Mouse (Mus musculus) embryonic facial prominence, embryonic 15.5 days (tissue): Measurements from ENCODE around the gene Mettl2. TPM values are rescaled to one million over a fixed set of nuclear protein-coding genes. Genes with fewer than 3 reads are reported as not detected.

Source experiments
- ATAC-seq: fragments of 200-750 bp; cut with Nextera tagmentation; 2 replicates; pipeline ENCODE4 v1.8.0; 2017; ENCODE audit warnings: low read depth, moderate TSS enrichment; ENCODE audit not compliant: insufficient number of reproducible peaks, low FRiP score, low TSS enrichment
- H3K27ac ChIP-seq: fragments of 300-500 bp; sonication (generic); replicated peaks from 2 replicates; pipeline ENCODE4 v1.5.1; 2015; ENCODE audit warnings: mild to moderate bottlenecking, inconsistent platforms
- H3K27me3 ChIP-seq: fragments of 300-500 bp; sonication (generic); 2 replicates; pipeline ENCODE4 v1.6.1; 2015; ENCODE audit warnings: inconsistent platforms
- H3K36me3 ChIP-seq: fragments of 300-500 bp; sonication (generic); 2 replicates; pipeline ENCODE4 v1.6.1; 2015; ENCODE audit warnings: mild to moderate bottlenecking, inconsistent platforms
- H3K4me1 ChIP-seq: fragments of 300-500 bp; sonication (generic); 2 replicates; pipeline ENCODE4 v1.6.1; 2015; ENCODE audit warnings: inconsistent platforms
- H3K4me2 ChIP-seq: fragments of 300-500 bp; sonication (generic); replicated peaks from 2 replicates; pipeline ENCODE4 v1.6.1; 2015; ENCODE audit warnings: mild to moderate bottlenecking, inconsistent platforms
- H3K4me3 ChIP-seq: fragments of 300-500 bp; sonication (generic); replicated peaks from 2 replicates; pipeline ENCODE4 v1.5.1; 2015; ENCODE audit warnings: mild to moderate bottlenecking, inconsistent platforms
- H3K9ac ChIP-seq: fragments of 300-500 bp; sonication (generic); 2 replicates; pipeline ENCODE4 v1.6.1; 2015; ENCODE audit warnings: inconsistent platforms
- H3K9me3 ChIP-seq: fragments of 300-500 bp; sonication (generic); replicated peaks from 2 replicates; pipeline ENCODE4 v1.6.1; 2016; ENCODE audit warnings: inconsistent platforms
- WGBS: fragments of 180-500 bp; shearing (Covaris S2); methylation state at CpG from one replicate; pipeline ENCODE4 v1.1.7; 2015; 5-methylcytosine and 5-hydroxymethylcytosine counted together
- polyA plus RNA-seq: library from polyadenylated mRNA; unstranded; fragments of >200 nt; fragmentation: Nextera tagmentation; extraction: Ambion mirVana; gene quantifications from 2 replicates; pipeline ENCODE4 v1.2.1, GENCODE M21; 2015

Gene Mettl2
- polyA plus RNA-seq, 1 experiment from 2014 or later = 35.1 TPM

DNA sequence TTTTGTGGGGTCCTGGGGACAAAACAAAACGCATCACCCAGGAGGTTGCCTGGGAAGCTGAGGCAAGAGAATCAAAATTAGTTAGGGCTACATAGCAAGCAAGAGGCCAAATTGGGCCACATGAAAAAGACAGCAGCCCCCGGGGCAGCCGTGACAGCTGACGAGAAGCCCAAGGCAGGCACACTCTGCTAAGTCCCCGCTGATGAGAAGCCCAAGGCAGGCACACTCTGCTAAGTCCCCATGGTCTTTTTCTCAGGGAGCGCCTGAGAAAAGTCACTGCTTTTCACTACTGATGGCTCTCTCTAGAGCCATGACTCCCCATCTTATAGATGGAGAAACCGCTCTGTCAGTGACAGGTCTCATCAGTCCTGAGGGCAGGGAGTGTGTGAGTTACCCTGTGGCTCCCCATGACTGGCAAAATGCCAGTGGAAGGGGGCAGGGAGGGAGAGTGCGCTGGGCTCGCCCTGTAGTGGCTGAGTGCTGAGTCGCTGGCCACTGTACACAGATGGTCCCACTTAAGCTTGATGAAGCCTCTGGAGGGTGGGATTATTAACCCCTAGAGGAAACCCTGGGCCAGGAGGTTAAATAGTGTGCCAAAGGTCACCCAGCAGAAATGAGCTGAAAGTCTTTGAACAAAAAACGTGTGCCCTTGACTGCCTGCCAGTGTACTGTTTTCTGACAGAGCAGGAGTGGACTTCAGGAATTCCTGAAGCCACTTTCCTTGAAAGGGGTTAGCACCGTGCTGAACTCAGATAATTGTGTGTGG lies 27.0 kb downstream of the Mettl2 start:
- no peak overlapping the region for H3K4me2 ChIP-seq
- no peaks in the 10 kb centered on the region for H3K9me3 ChIP-seq
- H3K4me3 ChIP-seq = no peak overlapping the region
- H3K27ac ChIP-seq = no peak overlapping the region
- 8% methylated on average over 12 of the region's 12 CpGs for WGBS
- no peaks in the 10 kb centered on the region for H3K27me3 ChIP-seq
- 0 out of 2 replicates have a peak, but pooled peaks have one; percentile 72 for ATAC-seq
- H3K4me1 ChIP-seq = peaks cover 19% of the 10 kb centered on the region; the same call in 1 of the 2 replicates
- H3K36me3 ChIP-seq = no peaks in the 10 kb centered on the region
- no peak overlapping the region for H3K9ac ChIP-seq

DNA sequence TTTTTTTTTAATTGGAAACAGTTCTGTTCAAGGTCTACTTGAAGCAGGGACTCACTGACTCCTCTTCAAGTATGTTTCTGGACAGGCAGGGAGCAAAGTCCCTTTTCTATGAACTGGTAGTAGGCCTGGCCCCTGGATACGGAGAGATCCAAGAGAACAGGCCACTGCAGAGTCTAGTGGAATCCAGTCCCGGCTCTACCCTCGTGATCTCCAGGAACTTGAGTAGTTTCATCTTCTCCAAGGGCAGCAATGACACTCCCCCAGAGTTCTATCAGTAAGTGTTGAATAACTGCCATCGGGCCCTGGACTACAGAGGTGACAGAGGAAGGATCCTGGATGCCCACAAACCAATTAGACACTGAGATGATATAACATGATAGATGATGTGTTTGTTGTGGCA lies 29.7 kb downstream of the Mettl2 start:
- H3K4me3 ChIP-seq = no peak overlapping the region
- H3K4me1 ChIP-seq = peaks cover 19% of the 10 kb centered on the region; the same call in 1 of the 2 replicates
- ATAC-seq = no peak
- no peaks in the 10 kb centered on the region for H3K27me3 ChIP-seq
- no peak overlapping the region for H3K9ac ChIP-seq
- no peaks in the 10 kb centered on the region for H3K36me3 ChIP-seq
- no peak overlapping the region for H3K27ac ChIP-seq
- no peaks in the 10 kb centered on the region for H3K9me3 ChIP-seq
- H3K4me2 ChIP-seq = no peak overlapping the region
- 34% methylated on average over 4 of the region's 4 CpGs for WGBS

DNA sequence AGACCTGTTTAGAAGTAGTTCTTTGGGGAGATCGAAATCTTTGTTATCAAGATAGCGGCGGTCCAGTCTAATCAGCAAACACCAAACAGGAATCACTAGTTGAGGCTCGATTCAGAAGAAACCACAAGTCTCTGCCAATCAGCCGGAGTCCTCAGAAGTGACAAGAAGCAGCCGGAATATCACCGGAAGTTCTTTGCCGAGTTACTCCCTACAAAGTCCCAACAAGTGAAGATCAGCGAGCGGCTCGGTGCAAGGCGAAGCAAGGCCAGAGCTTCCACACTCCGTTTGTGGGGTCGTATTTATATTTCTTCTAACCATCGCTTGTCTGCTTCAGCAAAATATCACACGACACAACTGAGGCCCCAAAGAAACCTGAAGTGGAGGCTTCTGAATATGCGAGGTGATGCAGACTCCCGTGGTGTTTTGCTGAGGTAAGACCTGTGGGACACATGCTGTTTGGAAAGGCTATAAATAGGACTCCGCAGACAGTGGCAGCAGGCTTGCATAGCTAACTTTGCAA lies 30.6 kb downstream of the Mettl2 start:
- no peaks in the 10 kb centered on the region for H3K36me3 ChIP-seq
- H3K4me2 ChIP-seq = no peak overlapping the region
- H3K9me3 ChIP-seq = no peaks in the 10 kb centered on the region
- H3K27me3 ChIP-seq = no peaks in the 10 kb centered on the region
- no peak for ATAC-seq
- H3K27ac ChIP-seq = no peak overlapping the region
- H3K9ac ChIP-seq = no peak overlapping the region
- H3K4me1 ChIP-seq = peaks cover 12% of the 10 kb centered on the region; the same call in 1 of the 2 replicates
- H3K4me3 ChIP-seq = no peak overlapping the region
- WGBS = 82% methylated on average over 19 of the region's 19 CpGs

DNA sequence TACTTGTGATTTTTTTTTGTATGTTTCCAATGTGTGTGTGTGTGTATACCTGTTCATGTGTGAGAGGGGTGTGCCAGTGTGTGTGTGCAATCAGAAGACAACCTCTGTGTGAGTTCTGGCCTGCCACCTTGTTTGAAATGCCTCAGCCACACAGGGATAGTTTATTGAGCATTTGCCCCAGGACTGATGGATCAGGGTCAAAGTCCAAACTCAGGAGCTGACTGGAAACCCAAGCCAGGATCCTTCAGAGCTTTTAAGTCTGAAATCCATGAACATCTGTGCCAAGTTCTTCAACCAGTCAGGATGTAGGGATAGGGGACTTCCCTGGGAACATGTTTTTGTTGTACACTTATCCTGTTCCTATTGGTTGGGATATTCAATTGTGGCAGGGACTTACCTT lies 31.8 kb downstream of the Mettl2 start:
- Histone ChIP-seq H3K36me3 (no peaks in the 10 kb centered on the region), H3K27me3 (no peaks in the 10 kb centered on the region), H3K4me1 (peaks cover 9% of the 10 kb centered on the region; the same call in 1 of the 2 replicates), H3K27ac (no peak overlapping the region), H3K9me3 (no peaks in the 10 kb centered on the region), H3K4me2 (no peak overlapping the region), H3K9ac (no peak overlapping the region), H3K4me3 (no peak overlapping the region)
- no peak for ATAC-seq

GRCm38 (mm10) chr11:105159673-105160360 lies 33.6 kb downstream of the Mettl2 start:
- 50% methylated on average over 6 of the region's 6 CpGs for WGBS
- Histone ChIP-seq H3K4me2 (no peak overlapping the region), H3K36me3 (no peaks in the 10 kb centered on the region), H3K9me3 (peaks cover 5% of the 10 kb centered on the region; the same call in 1 of the 2 replicates), H3K27me3 (no peaks in the 10 kb centered on the region), H3K4me1 (no peaks in the 10 kb centered on the region), H3K27ac (no peak overlapping the region), H3K4me3 (no peak overlapping the region), H3K9ac (no peak overlapping the region)
- ATAC-seq = no peak

DNA sequence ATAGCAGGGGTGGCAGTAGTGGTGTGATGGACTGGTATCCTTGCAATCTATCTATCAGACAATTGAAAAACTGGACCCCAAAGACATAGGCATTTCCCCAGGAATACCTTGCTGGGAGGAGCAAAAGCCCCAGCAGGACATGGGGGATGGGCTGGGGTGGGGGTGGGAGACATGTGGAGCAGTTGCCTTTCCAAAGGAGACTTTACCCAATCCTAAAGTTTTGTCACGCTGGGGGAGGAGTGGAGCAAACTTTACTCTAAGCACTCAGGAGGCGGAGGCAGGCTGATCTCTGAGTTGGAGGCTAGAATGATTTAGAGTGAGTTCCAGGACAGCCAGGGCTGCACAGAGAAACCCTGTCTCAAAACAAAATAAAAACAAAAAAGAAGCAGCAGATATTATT lies 35.2 kb downstream of the Mettl2 start:
- H3K27me3 ChIP-seq = no peaks in the 10 kb centered on the region
- no peaks in the 10 kb centered on the region for H3K4me1 ChIP-seq
- 89% methylated on average over 2 of the region's 2 CpGs for WGBS
- no peak overlapping the region for H3K9ac ChIP-seq
- no peak overlapping the region for H3K27ac ChIP-seq
- H3K4me2 ChIP-seq = no peak overlapping the region
- no peaks in the 10 kb centered on the region for H3K36me3 ChIP-seq
- no peak overlapping the region for H3K4me3 ChIP-seq
- H3K9me3 ChIP-seq = peaks cover 5% of the 10 kb centered on the region; the same call in 1 of the 2 replicates
- no peak for ATAC-seq

DNA sequence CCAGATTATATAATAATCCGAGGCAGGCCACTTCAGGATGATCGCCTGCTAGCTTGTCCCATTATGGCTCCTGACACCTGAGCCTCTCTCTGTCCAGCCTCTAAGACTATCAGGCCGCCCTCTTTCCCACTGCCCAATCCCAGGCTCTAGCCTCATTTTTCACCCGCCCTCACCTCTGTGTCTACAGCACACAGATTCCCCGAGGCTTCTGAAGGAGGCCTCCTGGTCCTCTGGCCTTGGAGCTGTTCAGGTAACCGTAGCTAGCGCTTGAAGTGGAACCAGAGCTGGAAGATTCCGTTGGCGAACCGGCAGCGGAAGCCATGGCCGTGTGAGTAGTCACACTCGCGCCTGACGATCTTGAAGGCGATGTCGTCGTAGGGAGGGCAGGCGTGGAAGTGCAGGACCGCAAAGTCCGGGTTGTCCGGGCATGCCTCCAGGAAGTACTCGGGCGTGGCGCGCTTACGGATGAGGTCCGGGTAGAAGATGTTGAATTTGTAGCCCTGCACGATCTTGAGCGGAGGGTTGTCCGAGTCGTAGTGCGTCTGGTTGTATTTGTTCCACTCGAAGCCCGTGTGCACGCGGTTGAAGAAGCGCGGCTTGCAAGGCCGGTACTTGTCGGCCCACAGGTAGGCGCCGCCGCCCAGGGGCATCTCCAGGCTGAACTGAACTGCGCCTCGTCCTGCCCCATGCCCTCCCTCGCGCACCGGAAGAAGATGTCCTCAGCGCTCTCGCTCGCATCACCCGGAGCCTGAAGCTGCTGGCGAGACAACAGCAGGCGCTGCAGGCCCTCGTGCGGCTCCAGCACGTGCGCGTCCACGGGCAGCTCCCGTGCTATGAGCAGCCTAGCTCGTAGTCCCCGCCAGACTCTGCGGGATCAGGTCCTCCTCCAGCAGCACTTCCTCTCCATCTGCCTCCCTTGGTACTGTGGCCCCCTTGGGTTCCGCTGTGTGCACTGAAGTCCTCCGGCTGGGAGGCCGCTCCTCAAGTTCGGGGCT lies 38.6 kb downstream of the Mettl2 start:
- H3K27ac ChIP-seq = no peak overlapping the region
- ATAC-seq = no peak
- 82% methylated on average over 69 of the region's 69 CpGs for WGBS

GRCm38 (mm10) chr11:105166780-105167179 lies 40.6 kb downstream of the Mettl2 start:
- Histone ChIP-seq H3K4me1 (no peaks in the 10 kb centered on the region), H3K27ac (no peak overlapping the region), H3K36me3 (no peaks in the 10 kb centered on the region), H3K4me2 (no peak overlapping the region), H3K9ac (no peak overlapping the region), H3K27me3 (no peaks in the 10 kb centered on the region), H3K4me3 (no peak overlapping the region), H3K9me3 (peaks cover 5% of the 10 kb centered on the region; the same call in 1 of the 2 replicates)
- 91% methylated on average over 10 of the region's 10 CpGs for WGBS
- no peak for ATAC-seq

More for the DNA sequence above, 38.6 kb downstream of the Mettl2 start:
- Histone ChIP-seq H3K27me3 (no peaks in the 10 kb centered on the region), H3K9ac (no peak overlapping the region), H3K4me1 (no peaks in the 10 kb centered on the region), H3K36me3 (no peaks in the 10 kb centered on the region), H3K9me3 (peaks cover 5% of the 10 kb centered on the region; the same call in 1 of the 2 replicates), H3K4me3 (no peak overlapping the region), H3K4me2 (no peak overlapping the region)

DNA sequence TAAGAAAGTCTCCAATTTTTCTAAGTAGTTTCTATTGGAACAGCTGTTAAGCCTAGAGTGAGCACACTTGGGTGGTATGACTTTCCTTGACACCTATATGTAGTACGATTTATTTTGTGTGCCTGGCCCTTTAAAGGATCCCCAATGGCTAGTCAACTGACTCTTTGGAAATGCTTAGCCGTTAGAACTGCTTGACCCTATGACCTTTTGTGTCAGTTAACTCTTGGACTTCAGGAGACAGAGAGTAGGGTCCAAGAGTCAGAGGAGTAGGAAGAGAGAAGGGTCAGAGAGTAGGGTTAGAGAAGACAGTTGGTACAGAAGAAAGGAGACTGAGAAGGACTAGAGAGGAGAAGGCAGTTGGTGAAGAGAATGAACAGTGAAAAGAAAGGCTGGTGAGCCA lies 52.3 kb downstream of the Mettl2 start, which contains the start of gene Tlk2:
Gene Tlk2, plus strand, starts transcription at position 292 of the 400 bp plus-strand sequence.
- 51% methylated on average over 2 of the region's 2 CpGs for WGBS
- 0 out of 2 replicates have a peak within 1 kb of the TSS, but pooled peaks have one; percentile 95 for H3K27ac ChIP-seq
- H3K9ac ChIP-seq = no peak within 1 kb of the TSS
- H3K36me3 ChIP-seq = peaks cover 5% of the 10 kb centered on the region; the same call in 1 of the 2 replicates
- ATAC-seq = no peak
- no peaks in the 10 kb centered on the region for H3K27me3 ChIP-seq
- H3K4me2 ChIP-seq = peak within 1 kb of the TSS; percentile 76
- H3K4me1 ChIP-seq = peaks cover 17% of the 10 kb centered on the region
- H3K9me3 ChIP-seq = no peaks in the 10 kb centered on the region
- peak within 1 kb of the TSS; percentile 68; the same call in 1 of the 2 replicates for H3K4me3 ChIP-seq

DNA sequence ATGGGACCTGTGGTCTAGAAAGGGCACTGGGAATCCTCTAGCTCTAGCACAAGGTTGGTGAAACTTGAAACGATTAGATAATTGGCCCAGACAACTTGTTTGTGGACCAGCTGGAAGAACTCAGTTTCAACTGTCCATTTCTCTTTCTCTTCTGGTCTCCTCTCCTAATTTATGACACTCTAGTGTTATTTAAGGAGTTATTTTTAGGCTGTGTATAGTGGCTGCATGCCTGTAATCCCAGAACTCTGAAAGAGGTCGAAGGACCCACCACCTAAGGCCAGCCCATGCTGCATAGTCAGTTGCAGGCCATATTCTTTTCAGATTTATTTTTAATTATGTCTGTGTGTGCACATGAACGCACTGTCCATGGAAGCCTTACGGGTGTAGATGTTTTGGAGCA lies 53.3 kb downstream of the Mettl2 start:
- H3K9ac ChIP-seq = no peak overlapping the region
- no peak for ATAC-seq
- H3K27ac ChIP-seq = 0 out of 2 replicates have a peak overlapping the region, but pooled peaks have one; percentile 95
- H3K36me3 ChIP-seq = peaks cover 11% of the 10 kb centered on the region
- peak overlapping the region; percentile 76 for H3K4me2 ChIP-seq
- H3K27me3 ChIP-seq = no peaks in the 10 kb centered on the region
- 74% methylated on average over 4 of the region's 4 CpGs for WGBS
- peaks cover 17% of the 10 kb centered on the region for H3K4me1 ChIP-seq
- H3K9me3 ChIP-seq = no peaks in the 10 kb centered on the region
- H3K4me3 ChIP-seq = peak overlapping the region; percentile 68
